Mouse (Mus musculus): ENCODE results near the gene Pla2r1. TPM values are rescaled to one million over a fixed set of nuclear protein-coding genes. Genes with fewer than 3 reads are reported as not detected.

Gene Pla2r1
- polyA plus RNA-seq, 1 experiment from 2014 or later, result 0.50 TPM

GRCm38 (mm10) chr2:60479906-60480305, 73.2 kb downstream of the Pla2r1 start:
- 91% methylated on average over 7 of the region's 7 CpGs for WGBS
- Histone ChIP-seq H3K4me2 (no peak overlapping the region), H3K4me3 (no peak overlapping the region), H3K27ac (no peak overlapping the region), H3K4me1 (no peaks in the 10 kb centered on the region), H3K27me3 (replicated peaks) (no peaks in the 10 kb centered on the region), H3K36me3 (replicated peaks) (no peaks in the 10 kb centered on the region), H3K9ac (no peak overlapping the region), H3K9me3 (no peaks in the 10 kb centered on the region)
- ATAC-seq (replicated peaks), result no peak

DNA sequence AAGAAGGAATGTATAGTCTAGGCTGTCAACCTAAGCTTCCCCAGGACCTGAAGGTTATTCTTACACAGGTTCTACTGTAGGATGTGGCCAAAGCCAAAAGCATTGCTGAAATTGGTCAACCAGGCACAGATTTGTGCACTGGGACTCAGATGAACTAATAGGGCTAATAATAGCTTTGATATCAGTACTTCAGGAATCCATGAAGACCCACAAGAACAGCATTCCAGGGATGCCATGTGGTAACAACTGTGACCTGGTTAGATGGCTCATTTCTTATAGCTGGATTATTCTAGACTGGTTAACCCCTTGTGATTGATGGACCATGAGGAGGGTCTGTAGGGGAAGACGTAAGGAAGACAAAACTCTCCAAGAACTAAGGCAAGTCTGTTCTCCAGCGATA, 74.3 kb downstream of the Pla2r1 start:
- no peak for ATAC-seq (replicated peaks)
- Histone ChIP-seq H3K9ac (no peak overlapping the region), H3K27ac (no peak overlapping the region), H3K4me2 (no peak overlapping the region), H3K9me3 (no peaks in the 10 kb centered on the region), H3K4me3 (no peak overlapping the region), H3K27me3 (replicated peaks) (no peaks in the 10 kb centered on the region), H3K4me1 (no peaks in the 10 kb centered on the region), H3K36me3 (replicated peaks) (no peaks in the 10 kb centered on the region)
- WGBS, result 88% methylated on average over 2 of the region's 2 CpGs

DNA sequence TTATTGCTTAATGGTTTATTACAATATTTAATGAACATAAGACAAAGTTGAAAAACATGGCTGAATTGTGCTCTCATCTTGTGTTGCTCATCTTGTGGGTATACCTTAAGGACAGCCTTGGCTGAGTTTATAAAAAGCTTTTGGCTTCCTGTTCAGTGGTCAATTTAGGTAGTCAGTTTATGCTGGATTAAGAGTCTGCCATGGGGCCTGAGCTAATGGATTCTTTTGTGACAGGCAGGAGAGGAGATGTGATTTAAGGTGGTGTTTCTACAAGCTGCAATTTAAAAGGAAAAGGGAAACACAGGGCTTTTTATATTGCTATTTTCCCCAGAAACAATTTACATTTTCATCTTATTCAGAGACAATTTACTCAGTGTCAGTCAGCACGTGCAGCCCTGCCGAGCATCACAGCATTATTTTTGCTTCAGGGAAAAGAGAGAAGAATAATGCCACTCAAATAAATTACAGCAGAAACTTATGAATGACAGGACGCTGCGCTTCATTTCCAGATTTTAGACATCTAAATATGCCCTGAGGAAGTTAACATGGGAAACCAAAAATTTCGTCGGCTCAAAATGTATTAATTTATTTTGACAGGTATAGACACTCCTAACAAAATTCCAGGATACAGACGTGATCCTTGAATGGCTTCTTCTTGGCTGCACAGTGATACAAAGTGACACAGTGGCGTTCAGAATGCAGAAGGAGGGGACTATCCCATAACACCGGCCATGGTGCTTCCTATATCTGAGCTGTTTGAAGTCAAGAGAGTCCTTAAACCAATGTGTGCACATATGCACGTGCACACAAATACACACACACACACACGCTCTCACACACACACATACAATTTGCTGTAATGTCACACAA, 84.0 kb downstream of the Pla2r1 start:
- Histone ChIP-seq H3K4me1 (peaks cover 11% of the 10 kb centered on the region), H3K9ac (no peak overlapping the region), H3K27ac (0 out of 2 replicates have a peak overlapping the region, but pooled peaks have one; percentile 12), H3K36me3 (replicated peaks) (no peaks in the 10 kb centered on the region), H3K27me3 (replicated peaks) (no peaks in the 10 kb centered on the region), H3K9me3 (no peaks in the 10 kb centered on the region), H3K4me2 (no peak overlapping the region), H3K4me3 (no peak overlapping the region)
- peak; percentile 80 for ATAC-seq (replicated peaks)
- WGBS, result 44% methylated on average over 11 of the region's 11 CpGs

- no peak overlapping the region for H3K27ac ChIP-seq
Measured at GRCm38 (mm10) chr2:60452376-60452775, 100.7 kb downstream of the Pla2r1 start.

DNA sequence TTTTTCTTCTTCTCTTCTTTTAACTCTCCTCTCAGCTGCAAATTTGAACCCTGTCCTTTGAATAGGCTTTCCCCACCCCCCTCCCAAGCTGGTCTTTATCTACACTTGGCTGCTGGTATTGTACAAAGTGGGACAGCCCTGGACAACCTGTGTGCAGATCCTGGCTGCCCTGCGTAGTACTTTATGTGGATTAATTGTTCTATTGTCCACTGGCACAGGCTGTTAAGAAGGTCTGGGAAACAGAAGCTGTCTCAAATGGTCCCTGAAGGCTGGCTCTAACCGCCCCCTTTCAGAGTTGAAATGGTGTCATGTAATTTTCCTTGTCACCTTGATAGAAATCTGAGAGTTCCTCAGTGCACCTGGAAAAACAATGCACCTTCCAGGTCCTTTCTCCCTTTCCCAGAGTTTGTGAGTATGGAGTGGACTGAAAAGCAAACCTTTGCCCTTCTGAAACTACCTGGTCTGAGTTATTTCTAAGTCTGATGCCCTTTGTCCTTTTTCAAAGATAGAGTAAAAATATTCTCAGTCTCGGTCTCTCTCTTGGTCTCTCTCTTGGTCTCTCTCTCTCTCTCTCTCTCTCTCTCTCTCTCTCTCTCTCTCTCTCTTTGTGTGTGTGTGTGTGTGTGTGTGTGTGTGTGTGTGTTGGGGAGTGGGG, 101.9 kb downstream of the Pla2r1 start:
- Histone ChIP-seq H3K27ac (no peak overlapping the region), H3K4me1 (no peaks in the 10 kb centered on the region), H3K4me2 (no peak overlapping the region), H3K27me3 (replicated peaks) (no peaks in the 10 kb centered on the region), H3K4me3 (no peak overlapping the region), H3K9me3 (no peaks in the 10 kb centered on the region), H3K36me3 (replicated peaks) (no peaks in the 10 kb centered on the region), H3K9ac (no peak overlapping the region)
- 44% methylated on average over 3 of the region's 3 CpGs for WGBS
- ATAC-seq (replicated peaks), result no peak

More at GRCm38 (mm10) chr2:60452376-60452775, 100.7 kb downstream of the Pla2r1 start:
- ATAC-seq (replicated peaks), result no peak
- Histone ChIP-seq H3K36me3 (replicated peaks) (no peaks in the 10 kb centered on the region), H3K9ac (no peak overlapping the region), H3K27me3 (replicated peaks) (no peaks in the 10 kb centered on the region), H3K4me2 (no peak overlapping the region), H3K4me1 (no peaks in the 10 kb centered on the region), H3K4me3 (no peak overlapping the region), H3K9me3 (no peaks in the 10 kb centered on the region)
- 77% methylated on average over 7 of the region's 7 CpGs for WGBS

GRCm38 (mm10) chr2:60449732-60450131, 103.4 kb downstream of the Pla2r1 start:
- no peak for ATAC-seq (replicated peaks)
- H3K36me3 ChIP-seq (replicated peaks), result no peaks in the 10 kb centered on the region
- no peaks in the 10 kb centered on the region for H3K9me3 ChIP-seq
- no peaks in the 10 kb centered on the region for H3K27me3 ChIP-seq (replicated peaks)
- 83% methylated on average over 6 of the region's 6 CpGs for WGBS
- no peak overlapping the region for H3K9ac ChIP-seq
- no peaks in the 10 kb centered on the region for H3K4me1 ChIP-seq
- no peak overlapping the region for H3K4me3 ChIP-seq
- no peak overlapping the region for H3K27ac ChIP-seq
- H3K4me2 ChIP-seq, result no peak overlapping the region

GRCm38 (mm10) chr2:60444711-60445509, 108.2 kb downstream of the Pla2r1 start:
- H3K4me1 ChIP-seq, result no peaks in the 10 kb centered on the region
- no peak overlapping the region for H3K27ac ChIP-seq
- no peak for ATAC-seq (replicated peaks)
- H3K9ac ChIP-seq, result no peak overlapping the region
- 79% methylated on average over 9 of the region's 9 CpGs for WGBS
- no peak overlapping the region for H3K4me2 ChIP-seq
- no peak overlapping the region for H3K4me3 ChIP-seq
- H3K27me3 ChIP-seq (replicated peaks), result no peaks in the 10 kb centered on the region
- no peaks in the 10 kb centered on the region for H3K9me3 ChIP-seq
- no peaks in the 10 kb centered on the region for H3K36me3 ChIP-seq (replicated peaks)

DNA sequence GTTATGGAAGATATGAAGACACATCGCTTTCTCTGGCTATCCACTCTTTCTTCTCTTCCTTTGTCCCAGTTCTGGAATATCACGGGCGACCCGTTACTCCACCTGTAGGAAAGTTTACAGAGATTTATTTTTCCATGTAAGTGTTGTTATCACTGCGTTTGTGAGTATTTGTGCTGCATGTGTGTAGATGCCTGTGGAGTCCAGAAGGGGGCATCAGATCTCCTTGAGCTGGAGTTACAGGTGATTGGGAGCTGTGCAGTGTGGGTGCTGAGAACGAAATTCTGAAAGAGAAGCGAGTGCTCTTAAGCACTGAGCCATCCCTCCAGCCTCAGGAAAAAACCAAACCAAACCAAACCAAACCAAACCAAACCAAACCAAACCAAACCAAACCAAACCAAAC, 109.8 kb downstream of the Pla2r1 start:
- Histone ChIP-seq H3K27ac (no peak overlapping the region), H3K36me3 (replicated peaks) (no peaks in the 10 kb centered on the region), H3K9ac (no peak overlapping the region), H3K4me1 (no peaks in the 10 kb centered on the region), H3K27me3 (replicated peaks) (no peaks in the 10 kb centered on the region), H3K9me3 (no peaks in the 10 kb centered on the region), H3K4me2 (no peak overlapping the region), H3K4me3 (no peak overlapping the region)
- no peak for ATAC-seq (replicated peaks)
- 95% methylated on average over 7 of the region's 7 CpGs for WGBS

GRCm38 (mm10) chr2:60441875-60442274, 111.2 kb downstream of the Pla2r1 start:
- H3K27me3 ChIP-seq (replicated peaks), result no peaks in the 10 kb centered on the region
- no peak overlapping the region for H3K4me2 ChIP-seq
- no peaks in the 10 kb centered on the region for H3K36me3 ChIP-seq (replicated peaks)
- no peaks in the 10 kb centered on the region for H3K9me3 ChIP-seq
- ATAC-seq (replicated peaks), result no peak
- no peak overlapping the region for H3K4me3 ChIP-seq
- no peak overlapping the region for H3K27ac ChIP-seq
- 16% methylated on average over 3 of the region's 3 CpGs for WGBS
- H3K9ac ChIP-seq, result no peak overlapping the region
- H3K4me1 ChIP-seq, result no peaks in the 10 kb centered on the region

- Histone ChIP-seq H3K4me2 (no peak overlapping the region), H3K9ac (no peak overlapping the region), H3K27ac (no peak overlapping the region), H3K36me3 (replicated peaks) (no peaks in the 10 kb centered on the region), H3K27me3 (replicated peaks) (no peaks in the 10 kb centered on the region), H3K4me1 (no peaks in the 10 kb centered on the region), H3K9me3 (no peaks in the 10 kb centered on the region), H3K4me3 (no peak overlapping the region)
- ATAC-seq (replicated peaks), result no peak
- 84% methylated on average over 5 of the region's 5 CpGs for WGBS
Measured at GRCm38 (mm10) chr2:60436802-60437201, 116.3 kb downstream of the Pla2r1 start.

- Histone ChIP-seq H3K4me2 (no peak overlapping the region), H3K27me3 (replicated peaks) (no peaks in the 10 kb centered on the region), H3K9me3 (no peaks in the 10 kb centered on the region), H3K27ac (no peak overlapping the region), H3K36me3 (replicated peaks) (no peaks in the 10 kb centered on the region), H3K4me3 (no peak overlapping the region), H3K9ac (no peak overlapping the region), H3K4me1 (no peaks in the 10 kb centered on the region)
- no peak for ATAC-seq (replicated peaks)
- 74% methylated on average over 8 of the region's 8 CpGs for WGBS
Measured at GRCm38 (mm10) chr2:60430315-60431021, 122.6 kb downstream of the Pla2r1 start.

GRCm38 (mm10) chr2:60418075-60418474, 135.0 kb downstream of the Pla2r1 start:
- 6% methylated on average over 6 of the region's 6 CpGs for WGBS
- Histone ChIP-seq H3K27ac (no peak overlapping the region), H3K9me3 (no peaks in the 10 kb centered on the region), H3K27me3 (replicated peaks) (no peaks in the 10 kb centered on the region), H3K4me3 (no peak overlapping the region), H3K9ac (no peak overlapping the region), H3K36me3 (replicated peaks) (no peaks in the 10 kb centered on the region), H3K4me1 (no peaks in the 10 kb centered on the region), H3K4me2 (no peak overlapping the region)
- 0 out of 2 replicates have a peak, but pooled peaks have one; percentile 50 for ATAC-seq (replicated peaks)

All from midbrain, embryonic 15.5 days (tissue).